In genomic region chr15:13174618-13174980, GRCm38 (mm10) we compare ENCODE assay signal across 10 mouse cellular contexts. TPM values are rescaled to one million over a fixed set of nuclear protein-coding genes. Genes with fewer than 3 reads are reported as not detected.
DNase-seq lines count a peak whose midpoint lies in the region; ATAC-seq and TF ChIP-seq lines count a peak whose summit lies in the region.
"Had no signal": no experiment of that assay in that cellular context is flagged by ENCODE, and none has a peak within 500 bp of the region (broad histone marks: within the 10 kb centered on the region; RNA-seq: fewer than 3 reads in every experiment).

No protein-coding gene starts in this region.

- peak overlapping the region; percentile 77 for H3K4me3 ChIP-seq in heart, embryonic 10.5 days
- peak overlapping the region; percentile 63 for H3K4me3 ChIP-seq in embryonic facial prominence, embryonic 15.5 days (replicated peaks)
- peak overlapping the region; percentile 59 for H3K4me3 ChIP-seq in kidney, embryonic 15.5 days (replicated peaks)
- H3K4me3 ChIP-seq in midbrain, postnatal 0 days (ENCODE audit: low read depth, low read length), result peak overlapping the region; percentile 54; the same call in 1 of the 2 replicates

- H3K9me3 ChIP-seq in heart, embryonic 10.5 days, result no peaks in the 10 kb centered on the region
- no peaks in the 10 kb centered on the region for H3K9me3 ChIP-seq in embryonic facial prominence, embryonic 15.5 days (replicated peaks)
- no peaks in the 10 kb centered on the region for H3K9me3 ChIP-seq in kidney, embryonic 15.5 days (replicated peaks)
- no peaks in the 10 kb centered on the region for H3K9me3 ChIP-seq in midbrain, postnatal 0 days (ENCODE audit: low read length)

- H3K9ac ChIP-seq in embryonic facial prominence, embryonic 15.5 days, result no peak overlapping the region
- no peak overlapping the region for H3K9ac ChIP-seq in kidney, embryonic 15.5 days
- H3K9ac ChIP-seq in midbrain, postnatal 0 days (replicated peaks; ENCODE audit: low read length, poor library complexity, severe bottlenecking), result no peak overlapping the region

- no peak for TF ChIP-seq CTCF in midbrain, postnatal 0 days (IDR thresholded peaks at IDR 0.05)

- H3K4me1 ChIP-seq in heart, embryonic 10.5 days, result peaks cover 12% of the 10 kb centered on the region; the same call in 1 of the 2 replicates
- peaks cover 11% of the 10 kb centered on the region for H3K4me1 ChIP-seq in embryonic facial prominence, embryonic 15.5 days
- H3K4me1 ChIP-seq in kidney, embryonic 15.5 days, result peaks cover 33% of the 10 kb centered on the region
- H3K4me1 ChIP-seq in midbrain, postnatal 0 days (ENCODE audit: insufficient read depth, low read length), result no peaks in the 10 kb centered on the region; the same call in 1 of the 2 replicates

- H3K27me3 ChIP-seq in heart, embryonic 10.5 days (ENCODE audit: insufficient read depth, poor library complexity, severe bottlenecking), result peaks cover 5% of the 10 kb centered on the region; the same call in 1 of the 2 replicates
- peaks cover 5% of the 10 kb centered on the region; the same call in 1 of the 2 replicates for H3K27me3 ChIP-seq in embryonic facial prominence, embryonic 15.5 days
- H3K27me3 ChIP-seq in kidney, embryonic 15.5 days, result peaks cover 22% of the 10 kb centered on the region
- no peaks in the 10 kb centered on the region for H3K27me3 ChIP-seq in midbrain, postnatal 0 days (ENCODE audit: insufficient read depth, low read length)

- ATAC-seq in embryonic facial prominence, embryonic 15.5 days (ENCODE audit: insufficient number of reproducible peaks, low FRiP score, low TSS enrichment, low read depth), result no peak
- ATAC-seq in kidney, embryonic 15.5 days (replicated peaks; ENCODE audit: low FRiP score), result no peak
- no peak for ATAC-seq in midbrain, postnatal 0 days (ENCODE audit: low FRiP score)

- intact Hi-C loops in heart, postnatal 10 days (cut with DNase I), result loop anchor here (5.0 kb wide), 1 partner anchor 113 kb away; no protein-coding TSS in a partner anchor

- peak overlapping the region; percentile 87 for H3K4me2 ChIP-seq in embryonic facial prominence, embryonic 15.5 days (replicated peaks)
- H3K4me2 ChIP-seq in kidney, embryonic 15.5 days, result peak overlapping the region; percentile 77
- peak overlapping the region; percentile 75 for H3K4me2 ChIP-seq in midbrain, postnatal 0 days (ENCODE audit: low read depth, low read length, poor library complexity, severe bottlenecking)

- WGBS in heart, embryonic 10.5 days, result 21% methylated on average over 6 of the region's 6 CpGs
- WGBS in embryonic facial prominence, embryonic 15.5 days, result 11% methylated on average over 6 of the region's 6 CpGs
- 15% methylated on average over 6 of the region's 6 CpGs for WGBS in kidney, embryonic 15.5 days
- WGBS in midbrain, postnatal 0 days, result 17% methylated on average over 6 of the region's 6 CpGs

- H3K36me3 ChIP-seq in heart, embryonic 10.5 days, result no peaks in the 10 kb centered on the region
- no peaks in the 10 kb centered on the region for H3K36me3 ChIP-seq in embryonic facial prominence, embryonic 15.5 days
- H3K36me3 ChIP-seq in kidney, embryonic 15.5 days, result no peaks in the 10 kb centered on the region
- H3K36me3 ChIP-seq in midbrain, postnatal 0 days (ENCODE audit: insufficient read depth, low read length), result no peaks in the 10 kb centered on the region

- no peak overlapping the region for H3K27ac ChIP-seq in heart, embryonic 10.5 days
- no peak overlapping the region for H3K27ac ChIP-seq in embryonic facial prominence, embryonic 15.5 days (replicated peaks)
- H3K27ac ChIP-seq in kidney, embryonic 15.5 days, result no peak overlapping the region
- peak overlapping the region; percentile 77; the same call in 1 of the 2 replicates for H3K27ac ChIP-seq in midbrain, postnatal 0 days (ENCODE audit: low read depth, low read length)

- no peak for DNase-seq in heart, embryonic 10.5 days (ENCODE audit: low spot score)
- DNase-seq in heart, postnatal 10 days, result no peak
- no peak for DNase-seq in midbrain, postnatal 0 days (ENCODE audit: low spot score)
- DNase-seq in layer of hippocampus, adult 11-12 months (ENCODE audit: low spot score), result no peak
- DNase-seq in left cerebral cortex, adult 9 months (ENCODE audit: low spot score in 2 of 2), result no peak
- DNase-seq in adipocyte (ENCODE audit: low spot score), result no peak
- DNase-seq: cerebellum, postnatal 25 days had no signal

RNA-seq across cellular contexts. Expression of gene Cdh6, which starts 1.1 kb away (rescaled TPM):
- polyA plus RNA-seq in heart, embryonic 10.5 days (2016; fragmentation: Nextera tagmentation; extraction: Ambion mirVana), result 3.0 and 5.1 TPM in 2 replicates
- 1 to 10 TPM; 1.4 to 1.5 TPM for total RNA-seq in heart, postnatal 10 days (2021)
- polyA plus RNA-seq in embryonic facial prominence, embryonic 15.5 days (2015; fragmentation: Nextera tagmentation; extraction: Ambion mirVana), result 12.6 and 13.8 TPM in 2 replicates
- 31.2 and 32.2 TPM in 2 replicates for polyA plus RNA-seq in kidney, embryonic 15.5 days (2015; fragmentation: Nextera tagmentation; extraction: Ambion mirVana)
- 20.1 and 23.2 TPM in 2 replicates for total RNA-seq in midbrain, postnatal 0 days (2014; rRNA removed)
- 18.0 and 18.1 TPM in 2 replicates for polyA plus RNA-seq in midbrain, postnatal 0 days (2015; fragmentation: Nextera tagmentation; extraction: Ambion mirVana)
- total RNA-seq: hematopoietic stem cell, adult 5-6 weeks had no signal
